Mouse (Mus musculus) spleen, adult 2 months (tissue): ENCODE measurements around the gene Rgl2.

Experiments
- CTCF ChIP-seq: fragments of 200-500 bp; IDR thresholded peaks from 2 replicates; pipeline ENCODE4 v1.5.1; 2011; ENCODE audit warnings: mild to moderate bottlenecking, inconsistent platforms; ENCODE audit not compliant: insufficient read depth, insufficient read length, insufficient replicate concordance; ENCODE audit errors: extremely low read depth
- POLR2A ChIP-seq: fragments of 200-500 bp; IDR thresholded peaks from 2 replicates; pipeline ENCODE4 v1.6.1; 2011; ENCODE audit warnings: low read depth, low read length, inconsistent platforms

GRCm38 (mm10) chr17:33957493-33957892 lies 28.1 kb downstream of the Rgl2 start:
- TF ChIP-seq CTCF: no peak
- no peak for TF ChIP-seq POLR2A
